Mouse (Mus musculus): ENCODE measurements around the gene Cyp4f13. TPM values are rescaled to one million over a fixed set of nuclear protein-coding genes. Genes with fewer than 3 reads are reported as not detected.

The Cyp4f13 gene
- polyA plus RNA-seq, 2 experiments: 3.6 to 4.1 TPM

DNA sequence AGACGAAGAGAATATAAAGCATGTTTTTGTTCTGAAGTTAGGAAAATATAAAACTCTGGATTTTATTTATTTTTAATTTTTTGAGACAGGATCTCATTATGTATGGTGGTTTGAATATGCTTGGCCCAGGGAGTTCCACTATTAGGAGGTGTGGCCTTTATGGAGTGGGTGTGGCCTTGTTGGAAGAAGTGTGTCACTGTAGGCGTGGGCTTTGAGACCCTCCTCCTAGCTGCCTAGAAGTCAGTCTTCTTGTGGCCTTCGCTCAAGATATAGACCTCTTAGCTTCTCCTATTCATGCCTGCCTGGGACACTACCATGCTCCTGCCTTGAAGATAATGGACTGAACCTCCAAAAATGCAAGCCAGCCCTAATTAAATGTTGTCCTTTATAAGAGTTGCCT lies 2.9 kb upstream of the Cyp4f13 start:
- no peak for ATAC-seq (ENCODE audit: insufficient read depth)
- WGBS (ENCODE audit: insufficient replicate concordance): 66% methylated on average over 3 of the region's 3 CpGs

DNA sequence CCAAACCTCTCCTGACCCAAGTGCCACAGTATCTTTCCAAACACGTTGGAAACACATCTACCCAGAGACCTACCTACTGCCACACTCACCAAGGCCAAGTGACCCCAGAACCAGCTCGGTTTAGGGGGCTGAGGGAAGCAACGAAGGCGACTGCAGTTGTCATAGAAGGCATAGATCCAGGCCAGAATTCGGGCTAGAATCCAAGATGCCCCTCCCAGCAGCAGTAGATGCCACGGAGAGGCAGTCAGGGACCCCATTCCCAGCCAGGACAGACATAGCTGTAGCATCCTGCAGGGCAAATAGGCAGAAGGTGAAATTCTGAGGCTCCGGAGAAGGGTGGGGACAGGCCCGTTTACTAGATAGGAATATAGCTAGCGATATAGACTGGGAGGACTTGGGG lies 486 bp downstream of the Cyp4f13 start:
- no peak for TF ChIP-seq CTCF (IDR thresholded peaks at IDR 0.05; ENCODE audit: low read depth)
- no peak for TF ChIP-seq EP300 (IDR thresholded peaks at IDR 0.05; ENCODE audit: low read depth)
- peak overlapping the region; percentile 76 for H3K4me2 ChIP-seq (ENCODE audit: low read depth)
- peaks cover 0 to 12% of the 10 kb centered on the region in 2 experiments; a peak in 2 of 4 replicates for H3K4me1 ChIP-seq (replicated peaks; ENCODE audit: control insufficient read depth in 2 of 2, insufficient read depth in 2 of 2, low read length in 1 of 2)
- peak overlapping the region; percentile 57 for H3K9ac ChIP-seq (replicated peaks)
- no peak for DNase-seq (ENCODE audit: low read depth in 3 of 3, low spot score in 3 of 3)
- H3K4me3 ChIP-seq (ENCODE audit: insufficient read depth in 1 of 2, low read depth in 2 of 2, low read length in 2 of 2): peak overlapping the region; percentile 59 to 71
- no peak overlapping the region for H3K27ac ChIP-seq
- H3K36me3 ChIP-seq (replicated peaks; ENCODE audit: control insufficient read depth, insufficient read depth, low read depth): no peaks in the 10 kb centered on the region
- WGBS (ENCODE audit: insufficient replicate concordance): 34% methylated on average over 9 of the region's 9 CpGs
- no peaks in the 10 kb centered on the region for H3K9me3 ChIP-seq (ENCODE audit: control insufficient read depth, low read length)
- no peaks in the 10 kb centered on the region for H3K27me3 ChIP-seq (ENCODE audit: control insufficient read depth, insufficient read depth, low read length)
- ATAC-seq (ENCODE audit: insufficient read depth): peak; percentile 26; the same call in 1 of the 2 replicates

More for the DNA sequence above, 2.9 kb upstream of the Cyp4f13 start:
- H3K4me3 ChIP-seq (ENCODE audit: insufficient read depth in 1 of 2, low read depth in 2 of 2, low read length in 2 of 2): no peak overlapping the region
- no peaks in the 10 kb centered on the region for H3K9me3 ChIP-seq (ENCODE audit: control insufficient read depth, low read length)
- H3K4me1 ChIP-seq (replicated peaks; ENCODE audit: control insufficient read depth in 2 of 2, insufficient read depth in 2 of 2, low read length in 1 of 2): peaks cover 0 to 12% of the 10 kb centered on the region in 2 experiments; a peak in 2 of 4 replicates
- no peaks in the 10 kb centered on the region for H3K27me3 ChIP-seq (ENCODE audit: control insufficient read depth, insufficient read depth, low read length)
- no peak overlapping the region for H3K4me2 ChIP-seq (ENCODE audit: low read depth)
- H3K36me3 ChIP-seq (replicated peaks; ENCODE audit: control insufficient read depth, insufficient read depth, low read depth): no peaks in the 10 kb centered on the region
- H3K27ac ChIP-seq: no peak overlapping the region
- no peak for DNase-seq (ENCODE audit: low read depth in 3 of 3, low spot score in 3 of 3)
- no peak overlapping the region for H3K9ac ChIP-seq (replicated peaks)
- TF ChIP-seq CTCF (IDR thresholded peaks at IDR 0.05; ENCODE audit: low read depth) (no peak), EP300 (IDR thresholded peaks at IDR 0.05; ENCODE audit: low read depth) (no peak)

DNA sequence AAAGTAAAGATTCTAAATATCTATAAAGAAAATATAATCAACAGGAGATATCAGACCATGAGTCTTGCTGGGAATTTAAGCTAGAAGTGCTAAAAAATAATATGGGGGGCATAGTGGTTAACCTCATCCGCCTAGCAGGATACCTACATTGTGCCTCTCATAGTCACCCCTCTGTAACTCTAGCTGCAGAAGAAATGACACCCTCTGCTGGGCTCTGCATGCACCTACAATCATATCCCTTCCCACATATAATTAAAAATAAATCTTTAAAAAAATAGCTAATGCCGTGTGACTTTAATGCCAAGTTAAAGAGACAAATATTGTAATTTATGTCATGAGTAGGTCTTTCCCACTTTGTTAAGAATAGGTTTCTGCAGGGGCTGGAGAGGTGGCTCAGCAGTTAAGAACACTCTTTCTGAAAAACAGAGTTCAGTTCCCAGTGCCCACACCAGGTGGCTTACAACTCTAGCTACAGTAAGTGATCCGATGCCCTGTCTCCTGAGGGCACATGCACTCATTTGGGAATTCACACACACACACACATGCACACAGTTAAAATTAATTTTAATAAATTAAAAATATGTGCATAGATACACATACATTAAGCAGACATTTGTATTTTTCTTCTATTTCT lies 2.7 kb downstream of the Cyp4f13 start:
- H3K36me3 ChIP-seq (replicated peaks; ENCODE audit: control insufficient read depth, insufficient read depth, low read depth): no peaks in the 10 kb centered on the region
- H3K27ac ChIP-seq: no peak overlapping the region
- H3K27me3 ChIP-seq (ENCODE audit: control insufficient read depth, insufficient read depth, low read length): no peaks in the 10 kb centered on the region
- H3K4me3 ChIP-seq (ENCODE audit: insufficient read depth in 1 of 2, low read depth in 2 of 2, low read length in 2 of 2): no peak overlapping the region
- H3K4me1 ChIP-seq (replicated peaks; ENCODE audit: control insufficient read depth in 2 of 2, insufficient read depth in 2 of 2, low read length in 1 of 2): peaks cover 0 to 12% of the 10 kb centered on the region in 2 experiments; a peak in 2 of 4 replicates
- WGBS (ENCODE audit: insufficient replicate concordance): 50% methylated on average over 3 of the region's 3 CpGs
- DNase-seq (ENCODE audit: low read depth in 3 of 3, low spot score in 3 of 3) (no peak), ATAC-seq (ENCODE audit: insufficient read depth) (no peak)
- no peak overlapping the region for H3K9ac ChIP-seq (replicated peaks)
- no peak overlapping the region for H3K4me2 ChIP-seq (ENCODE audit: low read depth)
- no peaks in the 10 kb centered on the region for H3K9me3 ChIP-seq (ENCODE audit: control insufficient read depth, low read length)
- TF ChIP-seq CTCF (IDR thresholded peaks at IDR 0.05; ENCODE audit: low read depth) (no peak), EP300 (IDR thresholded peaks at IDR 0.05; ENCODE audit: low read depth) (no peak)

DNA sequence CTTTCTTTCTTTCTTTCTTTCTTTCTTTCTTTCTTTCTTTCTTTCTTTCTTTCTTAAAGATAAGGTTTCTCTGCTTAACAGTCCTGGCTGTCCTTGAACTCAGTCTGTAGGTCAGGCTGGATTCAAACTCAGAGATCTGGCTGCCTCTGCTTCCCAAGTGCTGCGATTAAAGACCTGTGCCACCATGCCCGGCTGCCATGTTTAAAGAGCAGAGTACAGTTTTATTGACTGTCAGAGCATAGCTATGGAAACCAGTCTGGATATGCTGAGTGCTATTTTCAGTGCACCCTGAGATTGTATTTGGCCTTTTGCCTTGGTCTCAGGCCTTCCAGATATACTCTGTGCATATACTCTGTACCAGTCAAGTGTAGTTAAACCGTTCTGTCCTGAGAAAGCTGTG lies 3.5 kb downstream of the Cyp4f13 start:
- no peak for DNase-seq (ENCODE audit: low read depth in 3 of 3, low spot score in 3 of 3)
- Histone ChIP-seq H3K9me3 (ENCODE audit: control insufficient read depth, low read length) (no peaks in the 10 kb centered on the region), H3K9ac (replicated peaks) (no peak overlapping the region), H3K4me2 (ENCODE audit: low read depth) (no peak overlapping the region), H3K4me3 (ENCODE audit: insufficient read depth in 1 of 2, low read depth in 2 of 2, low read length in 2 of 2) (no peak overlapping the region), H3K4me1 (replicated peaks; ENCODE audit: control insufficient read depth in 2 of 2, insufficient read depth in 2 of 2, low read length in 1 of 2) (peaks cover 0 to 12% of the 10 kb centered on the region in 2 experiments; a peak in 2 of 4 replicates), H3K36me3 (replicated peaks; ENCODE audit: control insufficient read depth, insufficient read depth, low read depth) (no peaks in the 10 kb centered on the region), H3K27me3 (ENCODE audit: control insufficient read depth, insufficient read depth, low read length) (no peaks in the 10 kb centered on the region), H3K27ac (no peak overlapping the region)
- no peak for ATAC-seq (ENCODE audit: insufficient read depth)
- TF ChIP-seq CTCF (IDR thresholded peaks at IDR 0.05; ENCODE audit: low read depth) (no peak), EP300 (IDR thresholded peaks at IDR 0.05; ENCODE audit: low read depth) (no peak)
- 78% methylated on average over 3 of the region's 3 CpGs for WGBS (ENCODE audit: insufficient replicate concordance)

DNA sequence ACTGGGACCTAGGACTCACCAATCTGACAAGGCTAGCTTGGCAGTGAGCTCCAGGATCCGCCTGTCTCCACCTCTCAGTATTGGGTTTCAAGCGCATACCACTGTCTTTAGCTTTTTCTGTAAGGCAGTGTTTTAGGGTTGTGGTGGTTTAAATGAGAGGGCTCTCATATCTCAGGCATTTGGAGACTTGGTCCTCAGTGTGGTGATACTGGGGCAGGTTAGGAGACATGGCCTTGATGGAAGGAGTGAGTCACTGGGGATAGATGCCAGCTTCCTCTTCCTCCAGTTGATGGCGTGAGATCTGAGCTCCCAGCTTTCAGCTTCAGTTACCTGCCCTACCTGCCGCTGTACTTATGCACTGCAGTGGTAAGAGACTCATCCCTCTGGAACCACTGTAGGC lies 7.4 kb downstream of the Cyp4f13 start:
- 70% methylated on average over 4 of the region's 4 CpGs for WGBS (ENCODE audit: insufficient replicate concordance)
- H3K9ac ChIP-seq (replicated peaks): no peak overlapping the region
- H3K27ac ChIP-seq: no peak overlapping the region
- no peak overlapping the region for H3K4me3 ChIP-seq (ENCODE audit: insufficient read depth in 1 of 2, low read depth in 2 of 2, low read length in 2 of 2)
- no peaks in the 10 kb centered on the region for H3K9me3 ChIP-seq (ENCODE audit: control insufficient read depth, low read length)
- H3K36me3 ChIP-seq (replicated peaks; ENCODE audit: control insufficient read depth, insufficient read depth, low read depth): no peaks in the 10 kb centered on the region
- no peaks in the 10 kb centered on the region for H3K4me1 ChIP-seq (replicated peaks; ENCODE audit: control insufficient read depth in 2 of 2, insufficient read depth in 2 of 2, low read length in 1 of 2)
- TF ChIP-seq EP300 (IDR thresholded peaks at IDR 0.05; ENCODE audit: low read depth) (no peak), CTCF (IDR thresholded peaks at IDR 0.05; ENCODE audit: low read depth) (no peak)
- ATAC-seq (ENCODE audit: insufficient read depth) (no peak), DNase-seq (ENCODE audit: low read depth in 3 of 3, low spot score in 3 of 3) (no peak)
- H3K4me2 ChIP-seq (ENCODE audit: low read depth): no peak overlapping the region
- H3K27me3 ChIP-seq (ENCODE audit: control insufficient read depth, insufficient read depth, low read length): no peaks in the 10 kb centered on the region

All from liver, embryonic 14.5 days (tissue).